Mouse (Mus musculus): ENCODE data around the gene Birc5. TPM values are rescaled to one million over a fixed set of nuclear protein-coding genes. Genes with fewer than 3 reads are reported as not detected.

Birc5 gene
- 0.43 TPM for polyA plus RNA-seq (2017; shearing (Covaris generic))

DNA sequence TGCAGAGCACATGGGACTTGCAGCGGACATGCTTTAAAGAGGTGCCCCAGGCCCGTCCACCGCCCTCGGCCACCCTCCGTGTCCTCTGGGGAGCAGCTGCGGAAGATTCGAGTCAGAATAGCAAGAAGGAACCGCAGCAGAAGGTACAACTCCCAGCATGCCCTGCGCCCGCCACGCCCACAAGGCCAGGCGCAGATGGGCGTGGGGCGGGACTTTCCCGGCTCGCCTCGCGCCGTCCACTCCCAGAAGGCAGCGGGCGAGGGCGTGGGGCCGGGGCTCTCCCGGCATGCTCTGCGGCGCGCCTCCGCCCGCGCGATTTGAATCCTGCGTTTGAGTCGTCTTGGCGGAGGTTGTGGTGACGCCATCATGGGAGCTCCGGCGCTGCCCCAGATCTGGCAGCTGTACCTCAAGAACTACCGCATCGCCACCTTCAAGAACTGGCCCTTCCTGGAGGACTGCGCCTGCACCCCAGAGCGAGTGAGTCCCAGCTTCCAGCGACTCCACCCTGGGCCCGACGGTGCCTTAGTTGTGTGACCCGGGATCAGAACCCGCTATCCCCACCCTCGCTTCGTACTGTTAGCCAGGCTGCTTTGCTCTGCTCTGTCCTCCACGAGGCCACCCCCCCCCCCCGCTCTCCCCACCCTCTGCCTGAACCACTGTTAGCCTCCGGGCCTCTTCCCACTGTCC, at the start of gene Birc5:
Gene Birc5 (plus strand): TSS at position 267 of the 687 bp plus-strand sequence.

DNA sequence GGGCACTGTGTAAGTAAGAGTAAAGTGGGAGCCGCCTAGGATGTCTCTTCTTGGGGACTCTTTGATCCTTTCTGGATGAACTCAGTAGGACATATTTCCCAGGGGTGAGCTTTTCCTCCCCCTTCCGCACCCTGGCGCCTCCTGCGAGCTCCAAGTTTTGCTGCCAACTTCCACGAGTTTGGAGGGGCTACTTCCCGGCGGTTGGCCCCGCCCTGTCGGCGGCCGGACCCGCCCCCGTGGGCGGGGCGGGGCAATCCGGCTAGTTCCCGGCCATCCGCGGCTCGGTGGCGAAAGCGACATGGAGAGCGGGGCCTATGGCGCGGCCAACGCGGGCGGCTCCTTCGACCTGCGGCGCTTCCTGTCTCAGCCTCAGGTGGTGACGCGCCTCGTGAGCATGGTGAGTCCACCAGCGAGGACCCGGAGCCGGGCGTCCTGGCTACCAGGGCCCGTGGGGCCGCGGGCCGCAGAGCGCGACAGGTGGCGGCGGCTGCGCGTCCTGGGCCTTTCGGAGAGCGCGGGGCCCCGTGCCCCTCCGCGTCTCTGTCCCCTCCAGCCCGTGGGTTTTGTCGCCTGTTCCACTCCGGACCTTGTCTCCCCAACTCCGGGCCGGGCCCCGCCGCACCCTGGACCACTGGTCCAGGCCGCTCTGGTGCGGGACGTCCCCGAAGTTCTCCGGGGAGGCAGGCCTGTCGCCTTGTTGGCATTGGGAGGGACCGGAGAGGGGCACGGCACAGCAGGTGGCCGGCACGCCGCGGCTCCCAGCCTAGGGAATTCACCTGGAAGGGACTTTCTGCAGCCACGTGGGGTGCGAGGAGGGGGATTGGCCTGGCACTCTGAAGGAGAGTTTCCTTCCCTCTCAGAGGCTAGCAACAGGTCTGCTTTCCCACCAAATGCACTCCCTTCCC, 39.4 kb upstream of the Birc5 start, which contains the start of the genes Gm20708 and Syngr2:
Gene Gm20708 (plus strand): TSS at position 262 of the 905 bp plus-strand sequence.
Gene Syngr2 (plus strand): TSS at position 262 of the 905 bp plus-strand sequence.

DNA sequence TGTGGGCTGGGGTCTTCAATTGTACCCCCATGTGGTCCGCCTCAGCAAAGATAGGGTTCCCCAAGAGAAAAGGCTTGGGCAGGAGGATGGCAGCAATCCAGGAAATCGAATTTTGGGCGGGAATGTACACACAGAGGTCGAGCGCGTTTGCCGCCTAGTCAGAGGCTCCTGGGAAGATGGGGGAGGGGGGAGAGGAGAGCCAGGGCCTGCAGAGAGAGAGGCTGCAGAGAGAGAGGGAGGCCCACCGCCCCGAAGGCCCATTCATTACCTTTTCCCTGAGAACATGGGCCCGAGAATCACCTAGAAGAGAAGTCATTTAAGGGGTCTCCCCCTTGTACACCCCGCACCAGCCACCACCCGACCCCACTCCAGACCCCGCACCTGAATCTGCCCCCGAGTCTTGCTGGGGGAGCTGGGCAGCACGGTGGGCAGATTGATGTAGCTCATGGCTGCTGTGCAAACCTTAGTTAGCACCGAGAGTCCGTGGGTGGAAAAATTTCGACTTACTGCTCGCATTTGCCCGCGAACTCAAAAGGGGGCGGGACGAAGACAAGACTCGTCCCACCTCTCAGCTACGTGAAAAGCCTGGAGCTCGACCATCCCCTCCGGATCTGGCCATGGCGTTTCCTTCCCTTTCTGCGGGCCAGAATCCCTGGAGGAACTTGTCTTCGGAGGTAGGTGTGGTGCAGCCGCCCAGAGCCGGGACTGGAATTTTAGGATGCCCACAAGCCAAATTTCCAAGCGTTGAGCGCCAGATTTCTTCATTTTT, 23.5 kb upstream of the Birc5 start, which contains the start of the genes Afmid and Tk1:
Gene Afmid (plus strand): TSS at position 592 of the 769 bp plus-strand sequence.
Gene Tk1 (minus strand): TSS at position 760 of the 769 bp plus-strand sequence.

DNA sequence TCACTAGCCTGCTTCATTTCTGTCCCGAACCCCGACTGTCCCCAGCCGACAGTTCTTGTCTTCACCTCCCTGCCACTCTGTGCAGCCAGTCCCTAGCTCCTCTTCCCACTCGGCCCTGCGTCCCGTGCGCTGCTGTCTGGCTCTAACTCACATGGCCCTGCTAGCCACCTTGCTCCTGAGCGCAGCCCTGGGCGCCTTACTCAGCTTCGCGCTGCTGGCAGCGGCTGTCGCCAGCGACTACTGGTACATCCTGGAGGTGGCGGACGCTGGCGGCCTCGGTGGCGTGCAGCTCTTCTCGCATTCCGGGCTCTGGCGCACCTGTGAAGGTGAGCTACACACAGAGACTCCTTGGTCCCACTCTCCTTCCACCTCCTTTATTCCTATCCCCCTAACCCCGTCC, 11.6 kb downstream of the Birc5 start, which contains the start of gene Tmem235:
Gene Tmem235 (plus strand): TSS at position 152 of the 400 bp plus-strand sequence.

DNA sequence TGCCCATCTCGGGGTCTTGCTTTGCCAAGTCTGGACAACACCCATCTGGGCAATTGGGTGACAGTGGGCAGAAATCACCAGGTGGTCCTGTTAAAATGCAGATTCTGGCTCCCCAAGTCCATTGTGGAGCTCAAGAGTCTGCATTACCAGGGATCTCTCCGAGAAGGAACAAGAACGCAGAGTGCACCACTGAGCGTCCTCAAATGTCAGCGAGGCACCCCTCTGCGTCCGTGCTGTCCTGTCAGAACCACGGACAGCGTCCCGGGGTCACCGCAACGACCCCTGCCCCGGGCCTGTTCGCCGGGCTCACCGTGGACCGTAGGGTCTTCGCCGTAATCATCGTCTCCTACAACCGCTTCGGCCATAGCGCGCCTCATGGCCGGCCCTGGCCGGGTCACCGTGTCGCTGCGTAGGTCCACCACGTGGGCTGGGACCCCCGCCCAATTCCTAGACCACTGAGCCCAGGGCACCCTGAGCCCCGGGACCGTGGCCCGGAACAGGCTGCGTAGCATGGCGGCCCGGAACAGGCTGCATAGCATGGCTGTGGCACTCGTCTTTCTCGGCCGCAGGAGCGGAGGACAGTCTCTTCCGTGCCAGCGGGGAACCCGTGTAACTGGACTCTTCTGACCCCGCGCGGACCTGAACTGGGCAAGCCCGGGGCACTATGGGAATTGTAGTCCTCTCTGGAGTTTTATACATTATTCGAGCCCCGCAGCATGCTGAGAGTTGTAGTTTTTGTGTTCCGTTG, 24.0 kb downstream of the Birc5 start, which contains the start of gene Tha1:
Gene Tha1 (minus strand): TSS at position 621 of the 748 bp plus-strand sequence.

Other genes starting within 250 kb of the Birc5 start
- 19.1 TPM for gene Tnrc6c, start 195.0 kb upstream of the Birc5 start, polyA plus RNA-seq (2017; shearing (Covaris generic))
- 41.4 TPM for gene Tmc8, start 67.2 kb upstream of the Birc5 start, polyA plus RNA-seq (2017; shearing (Covaris generic))
- 111 TPM for gene Tmc6, start 67.1 kb upstream of the Birc5 start, polyA plus RNA-seq (2017; shearing (Covaris generic))
- gene 6030468B19Rik, start 51.6 kb upstream of the Birc5 start, polyA plus RNA-seq (2017; shearing (Covaris generic)), result not detected
- gene Gm20708, start 39.6 kb upstream of the Birc5 start, polyA plus RNA-seq (2017; shearing (Covaris generic)), result 1.7 TPM
- 97.3 TPM for gene Syngr2, start 39.6 kb upstream of the Birc5 start, polyA plus RNA-seq (2017; shearing (Covaris generic))
- 17.8 TPM for gene Afmid, start 23.3 kb upstream of the Birc5 start, polyA plus RNA-seq (2017; shearing (Covaris generic))
- gene Tk1, start 23.2 kb upstream of the Birc5 start, polyA plus RNA-seq (2017; shearing (Covaris generic)), result 13.2 TPM
- gene Tmem235, start 11.5 kb downstream of the Birc5 start, polyA plus RNA-seq (2017; shearing (Covaris generic)), result not detected
- 9.5 TPM for gene Tha1, start 24.2 kb downstream of the Birc5 start, polyA plus RNA-seq (2017; shearing (Covaris generic))
- 515 TPM for gene Socs3, start 120.8 kb downstream of the Birc5 start, polyA plus RNA-seq (2017; shearing (Covaris generic))
- 44.4 TPM for gene Pgs1, start 137.0 kb downstream of the Birc5 start, polyA plus RNA-seq (2017; shearing (Covaris generic))

Measured in effector memory CD4-positive, alpha-beta T cell, adult 7 months (primary cell).